Mouse (Mus musculus) inflammation-experienced regulatory T-cells, adult 6 months (primary cell): Measurements from ENCODE around the gene Hist1h2af. TPM values are rescaled to one million over a fixed set of nuclear protein-coding genes. Genes with fewer than 3 reads are reported as not detected.
A peak's percentile ranks its signal among the peaks of the same experiment; 100 is the strongest.
"Not testable (repeated sequence)": the region's sequence is repeated elsewhere in the genome, so short reads cannot be mapped to it uniquely, and the experiment has no call there.

Experiments used
- ATAC-seq: one replicate; pipeline ENCODE4 v1.8.0; 2017
- polyA plus RNA-seq, 3 experiments: library from polyadenylated mRNA; unstranded; fragments of 100-300 nt; shearing (Covaris generic); gene quantifications; one replicate each; pipeline ENCODE4 v1.2.1; 2017

Gene Hist1h2af
- polyA plus RNA-seq, 3 experiments from 2014 or later, result not detected

GRCm38 (mm10) chr13:23560699-23561098 lies 27.0 kb downstream of the Hist1h2af start:
- not testable (repeated sequence) for ATAC-seq

- peak; percentile 2 for ATAC-seq
Observed at GRCm38 (mm10) chr13:23561531-23561882, 27.8 kb downstream of the Hist1h2af start.

- ATAC-seq, result peak; percentile 96
Observed at GRCm38 (mm10) chr13:23561883-23562659, 28.4 kb downstream of the Hist1h2af start, which contains the start of gene Hist1h3e. Gene Hist1h3e (minus strand): TSS chr13:23562369.

- peak; percentile 12 for ATAC-seq
Observed at GRCm38 (mm10) chr13:23562699-23563462, 29.2 kb downstream of the Hist1h2af start.

- ATAC-seq, result no peak
Observed at GRCm38 (mm10) chr13:23564482-23564881, 30.8 kb downstream of the Hist1h2af start.

- ATAC-seq, result peak; percentile 12
Observed at GRCm38 (mm10) chr13:23570261-23571021, 36.7 kb downstream of the Hist1h2af start.

- peak; percentile 89 for ATAC-seq
Observed at GRCm38 (mm10) chr13:23571022-23571503, 37.4 kb downstream of the Hist1h2af start, which contains the start of the genes Hist1h2ae and Hist1h2bg. Gene Hist1h2ae (minus strand): TSS chr13:23571220. Gene Hist1h2bg (plus strand): TSS chr13:23571396.

GRCm38 (mm10) chr13:23571504-23572217 lies 38.0 kb downstream of the Hist1h2af start:
- ATAC-seq, result peak; percentile 2

GRCm38 (mm10) chr13:23572218-23573033 lies 38.7 kb downstream of the Hist1h2af start:
- no peak for ATAC-seq

GRCm38 (mm10) chr13:23573034-23573897 lies 39.6 kb downstream of the Hist1h2af start:
- ATAC-seq, result not testable (repeated sequence)

GRCm38 (mm10) chr13:23573898-23574524 lies 40.3 kb downstream of the Hist1h2af start, which contains the start of the genes Hist1h2bf and Hist1h2ad:
Gene Hist1h2bf (minus strand): TSS chr13:23574196.
Gene Hist1h2ad (plus strand): TSS chr13:23574381.
- peak; percentile 76 for ATAC-seq

- not testable (repeated sequence) for ATAC-seq
Observed at GRCm38 (mm10) chr13:23574546-23575170, 41.0 kb downstream of the Hist1h2af start.

GRCm38 (mm10) chr13:23575271-23575851 lies 41.7 kb downstream of the Hist1h2af start, which contains the start of gene Hist1h3d:
Gene Hist1h3d (plus strand): TSS chr13:23575763.
- peak; percentile 30 for ATAC-seq

- not testable (repeated sequence) for ATAC-seq
Observed at GRCm38 (mm10) chr13:23575864-23576313, 42.2 kb downstream of the Hist1h2af start.

- ATAC-seq, result no peak
Observed at GRCm38 (mm10) chr13:23576351-23576881, 42.7 kb downstream of the Hist1h2af start.

GRCm38 (mm10) chr13:23576906-23577639 lies 43.4 kb downstream of the Hist1h2af start:
- ATAC-seq, result no peak

GRCm38 (mm10) chr13:23577835-23578234 lies 44.1 kb downstream of the Hist1h2af start:
- no peak for ATAC-seq
